Mouse (Mus musculus): ENCODE results near the gene Gabrb2.

- TF ChIP-seq GATA1 (IDR thresholded peaks at IDR 0.05; ENCODE audit: borderline replicate concordance, low read length) (no peak), FLI1 (IDR thresholded peaks at IDR 0.05; ENCODE audit: low read length) (no peak)
Observed at GRCm38 (mm10) chr11:42378983-42379382, 40.6 kb upstream of the Gabrb2 start.

Measured in megakaryocyte, embryonic 14.5 days (primary cell).